Mouse (Mus musculus) cerebellum, postnatal 10 days (tissue): Measurements from ENCODE around the gene Etfa.

Source experiments
- DNase-seq, 2 experiments: peaks; one replicate each; pipeline ENCODE4 v3.0.0; 2021; ENCODE audit warnings: mixed read lengths in 2 of 2

Etfa gene

DNA sequence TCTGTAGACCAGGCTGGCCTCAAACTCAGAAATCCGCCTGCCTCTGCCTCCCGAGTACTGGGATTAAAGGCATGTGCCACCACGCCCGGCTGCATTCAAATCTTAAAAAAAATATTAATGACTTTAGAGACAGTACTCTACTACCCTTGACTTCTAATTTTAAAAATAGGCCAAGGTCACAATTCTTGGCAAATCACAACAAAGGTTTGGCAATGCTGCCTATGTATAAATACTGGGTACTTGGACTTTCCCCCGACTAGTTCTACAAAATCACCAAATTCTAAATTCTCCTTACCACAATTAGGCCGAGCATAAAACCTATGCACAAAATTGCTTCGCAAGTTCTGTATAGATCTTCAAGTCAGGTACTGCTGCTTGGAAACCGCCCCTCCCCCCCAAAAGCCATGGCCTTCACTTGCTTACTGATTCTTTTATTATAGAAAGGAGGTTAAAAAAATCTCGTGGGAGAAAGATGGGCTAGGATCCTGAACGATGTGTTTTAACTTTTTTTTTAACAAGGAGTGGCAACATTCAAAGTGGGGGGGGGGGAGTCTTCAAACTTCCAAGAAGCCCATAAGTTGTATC is 1.3 kb downstream of the Etfa start:
- DNase-seq = peak; percentile 21 to 23

DNA sequence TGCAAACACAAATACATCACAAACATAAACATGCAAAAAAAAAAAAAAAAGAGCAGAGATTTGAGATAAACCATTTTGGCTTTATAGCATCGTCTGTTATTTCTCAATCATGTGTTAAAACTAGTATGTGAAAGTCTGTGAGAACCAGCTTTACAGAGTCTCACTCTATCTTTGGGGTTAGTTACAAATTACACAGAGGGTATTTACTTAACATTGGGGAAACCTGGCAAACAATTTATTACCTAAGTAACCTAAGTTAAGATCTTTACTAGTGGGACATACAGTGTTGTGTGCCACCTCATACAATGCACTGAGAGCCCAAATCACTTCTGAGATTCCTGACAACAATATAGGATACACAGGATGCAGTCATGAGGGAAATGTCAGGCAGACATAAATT is 2.3 kb downstream of the Etfa start:
- no peak for DNase-seq

DNA sequence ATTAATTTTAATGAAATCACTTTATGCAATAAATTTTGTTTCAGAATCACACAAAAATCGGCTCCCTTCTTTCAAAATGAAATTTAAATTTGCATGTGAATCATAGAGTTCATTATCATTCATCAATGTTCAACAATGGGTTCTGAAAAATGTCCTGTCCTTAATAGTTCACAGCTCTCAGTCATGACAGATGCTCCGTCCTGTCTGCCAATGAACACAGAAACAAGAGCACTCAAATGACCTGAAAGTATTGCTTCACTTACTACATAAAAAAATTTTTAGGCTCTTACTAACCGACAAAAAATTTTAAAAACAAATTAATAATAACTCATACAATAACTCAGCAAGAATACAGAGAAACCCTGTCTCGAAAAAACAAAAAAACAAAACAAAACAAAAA is 3.3 kb downstream of the Etfa start:
- no peak for DNase-seq

DNA sequence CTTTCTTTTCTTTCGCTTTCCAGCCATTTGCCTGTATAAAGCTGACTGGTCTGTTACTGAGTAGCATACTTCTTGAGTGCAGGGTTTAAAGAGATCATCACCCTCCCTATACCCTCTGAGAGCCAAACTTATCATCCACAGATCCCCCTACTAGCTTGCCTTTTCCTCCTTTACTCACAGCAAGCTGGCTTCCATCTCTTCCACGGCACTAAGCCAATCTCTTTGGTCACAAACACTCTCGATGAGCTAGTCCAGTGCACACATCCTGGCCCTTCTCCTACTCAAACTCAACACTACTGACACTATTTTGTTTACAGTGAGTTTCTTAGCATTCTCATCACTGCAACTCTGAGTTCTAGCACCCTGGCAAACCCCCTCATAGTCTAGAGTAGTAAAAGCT is 4.1 kb downstream of the Etfa start:
- DNase-seq = peak; percentile 15 to 28

DNA sequence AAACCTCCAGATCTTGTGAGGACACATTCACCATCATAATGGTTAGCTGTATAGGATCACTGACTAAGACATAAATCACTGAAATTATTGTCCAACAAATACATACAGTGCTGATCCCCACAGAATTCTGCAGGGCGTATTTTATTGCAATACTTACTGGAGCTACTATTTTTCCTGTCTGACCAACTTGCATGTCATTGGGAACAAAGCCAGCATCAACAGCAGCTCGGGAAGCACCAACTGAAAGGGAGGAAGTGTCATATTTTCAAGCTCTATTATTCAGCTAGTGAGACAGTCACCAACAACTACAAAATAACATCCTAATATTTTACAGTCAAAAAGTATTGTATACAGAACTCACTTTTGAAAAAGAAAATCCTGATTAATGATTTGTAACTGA is 29.9 kb downstream of the Etfa start:
- DNase-seq = no peak

DNA sequence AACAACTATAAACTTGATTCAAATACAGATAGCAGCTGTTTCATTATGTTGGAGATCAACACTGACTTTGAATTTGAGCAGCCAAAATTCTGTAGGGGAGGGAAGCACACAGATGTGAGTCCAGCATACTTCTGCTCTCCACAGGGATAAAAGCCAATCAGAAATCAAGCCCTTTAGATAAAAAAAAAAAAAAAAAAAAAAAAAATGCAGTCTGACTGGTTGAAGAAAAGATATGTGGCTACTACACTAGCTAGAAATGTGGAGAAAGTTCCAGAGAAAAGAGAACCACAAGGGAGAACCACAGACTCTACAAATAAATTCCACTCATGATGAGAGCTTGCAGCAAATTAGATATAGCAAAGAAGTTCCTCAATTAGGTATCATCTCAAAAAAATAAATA is 33.3 kb downstream of the Etfa start:
- DNase-seq = no peak

DNA sequence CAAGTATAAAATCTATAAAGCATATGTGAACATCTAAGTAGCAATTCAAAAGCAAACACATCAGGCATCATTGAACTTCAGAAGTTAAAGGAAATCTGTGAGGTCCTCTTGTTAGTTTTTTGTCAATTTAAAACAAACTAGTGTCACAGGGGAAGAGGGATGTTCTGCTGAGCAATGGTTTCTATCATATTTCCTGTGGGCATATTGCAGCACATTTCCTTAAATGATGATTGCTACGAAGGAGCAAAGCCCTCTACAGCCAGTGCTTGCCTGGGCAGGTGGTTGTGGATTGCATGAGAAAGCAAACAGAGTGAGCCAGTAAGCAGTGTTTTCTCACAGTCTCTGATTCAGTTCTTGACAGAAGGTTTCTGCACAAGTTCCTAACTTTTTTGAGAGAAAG is 36.0 kb downstream of the Etfa start:
- DNase-seq = no peak

DNA sequence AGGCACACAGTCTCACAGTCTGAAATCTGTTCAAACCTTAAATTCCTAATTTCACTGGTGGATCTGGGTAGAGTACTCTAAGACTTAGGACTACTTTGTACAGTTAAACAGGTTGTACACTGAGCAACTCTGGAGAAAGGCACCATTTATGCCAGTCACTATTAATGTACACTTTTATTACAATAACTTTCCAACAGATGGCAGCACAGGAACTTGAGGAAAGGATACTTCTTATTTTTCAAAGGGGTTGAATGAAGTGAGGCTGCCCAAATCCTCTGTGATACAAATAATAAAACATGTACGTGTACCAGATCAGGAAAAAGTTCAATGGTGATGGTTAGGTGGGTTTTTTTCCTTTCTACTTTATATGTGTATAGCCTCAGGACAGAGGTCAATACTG is 43.6 kb downstream of the Etfa start:
- peak in 1 of 2 experiments; percentile 48 for DNase-seq

DNA sequence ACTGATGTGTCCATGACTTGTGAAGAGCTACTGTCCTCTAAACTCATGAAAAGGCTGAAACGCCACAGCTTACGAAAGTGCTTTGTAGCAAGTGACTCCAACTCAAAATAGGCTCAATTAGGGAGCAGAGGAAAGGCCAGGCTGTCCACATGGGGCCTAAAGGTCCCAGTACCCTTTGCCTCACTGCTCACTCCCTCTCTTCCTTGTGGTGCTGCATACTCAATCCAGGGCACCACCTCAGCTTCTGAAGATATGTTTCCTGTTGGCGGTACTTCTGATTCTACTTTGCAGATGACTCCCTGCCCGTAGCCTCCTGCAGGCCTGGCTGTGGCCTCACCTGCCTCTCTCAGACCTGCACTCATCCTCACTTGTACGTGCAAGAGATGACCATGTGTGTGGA is 58.7 kb downstream of the Etfa start:
- no peak for DNase-seq

DNA sequence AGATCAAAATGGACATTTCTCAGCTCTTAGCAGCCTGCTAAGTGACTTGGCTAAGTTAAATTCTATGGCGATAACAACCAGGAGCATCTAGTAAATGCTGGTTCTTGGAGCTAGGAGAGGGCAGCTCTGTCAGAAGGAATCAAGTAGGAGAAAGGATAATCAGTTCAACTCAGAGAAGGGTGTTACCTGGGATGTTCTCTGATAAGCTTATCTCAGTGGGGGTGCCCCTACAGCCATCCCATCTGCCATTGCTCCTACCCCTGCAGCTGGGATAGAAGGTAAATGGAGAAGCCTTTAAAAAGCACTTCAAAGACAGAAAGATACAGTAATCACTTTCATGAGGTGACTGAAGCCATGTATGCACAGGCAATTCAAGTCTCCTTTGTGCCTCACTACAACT is 59.1 kb downstream of the Etfa start:
- DNase-seq = no peak

DNA sequence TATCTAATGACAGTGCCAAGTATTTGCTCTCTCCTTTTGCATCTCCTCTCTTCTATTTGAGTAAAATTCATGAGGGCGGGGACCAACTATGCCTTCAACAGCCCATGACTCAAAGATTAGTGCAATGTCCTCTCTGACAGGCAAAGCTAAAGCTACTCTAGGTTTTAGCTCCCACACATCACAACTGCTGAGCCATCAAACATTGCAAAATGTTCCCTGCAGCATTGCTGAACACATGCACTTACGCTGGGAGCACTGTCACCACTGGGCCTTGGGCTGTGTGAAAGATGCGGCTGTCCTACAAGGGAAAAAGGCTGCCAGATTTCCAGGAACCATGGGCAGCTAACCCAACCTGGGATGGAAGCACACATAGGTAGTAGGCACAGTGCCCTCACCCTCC is 60.6 kb downstream of the Etfa start:
- no peak for DNase-seq

DNA sequence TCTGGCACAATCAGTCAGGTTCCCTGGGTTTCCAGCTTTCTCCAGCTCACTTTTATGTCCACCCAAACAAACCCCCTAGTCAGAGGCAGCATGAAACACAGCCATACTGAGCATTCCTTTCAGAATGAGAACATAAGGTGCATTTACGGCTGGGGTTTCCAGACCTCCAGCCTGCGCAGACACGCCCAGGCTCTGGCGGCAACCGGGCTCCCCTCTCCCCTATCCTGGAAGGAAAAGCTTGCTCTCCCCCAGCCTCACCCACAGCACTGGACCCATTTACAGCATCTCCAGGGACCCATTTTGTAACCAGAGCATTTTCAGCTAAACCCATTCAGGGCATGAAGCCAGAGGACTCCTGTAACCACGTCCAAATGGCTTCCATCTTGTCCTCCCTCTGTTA is 62.0 kb downstream of the Etfa start:
- DNase-seq = no peak

DNA sequence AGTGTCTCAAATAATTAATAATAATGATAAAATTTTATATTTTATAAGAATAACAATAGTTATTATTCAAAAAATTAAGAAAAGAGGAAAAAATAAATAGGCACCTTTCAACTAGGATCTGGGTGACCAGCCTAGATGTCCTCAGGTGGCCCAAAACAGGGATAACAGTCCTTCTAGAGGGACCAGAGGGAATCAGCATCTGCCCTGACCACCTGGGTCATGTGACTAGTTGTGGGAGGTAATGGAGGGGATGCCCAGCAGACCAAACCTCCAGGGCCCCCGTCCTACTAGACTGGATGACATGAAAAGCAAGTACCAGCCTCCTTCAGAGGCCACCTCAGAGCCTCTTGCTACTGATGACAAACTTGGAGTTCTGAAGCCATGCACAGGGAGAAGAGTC is 62.9 kb downstream of the Etfa start:
- DNase-seq = no peak

DNA sequence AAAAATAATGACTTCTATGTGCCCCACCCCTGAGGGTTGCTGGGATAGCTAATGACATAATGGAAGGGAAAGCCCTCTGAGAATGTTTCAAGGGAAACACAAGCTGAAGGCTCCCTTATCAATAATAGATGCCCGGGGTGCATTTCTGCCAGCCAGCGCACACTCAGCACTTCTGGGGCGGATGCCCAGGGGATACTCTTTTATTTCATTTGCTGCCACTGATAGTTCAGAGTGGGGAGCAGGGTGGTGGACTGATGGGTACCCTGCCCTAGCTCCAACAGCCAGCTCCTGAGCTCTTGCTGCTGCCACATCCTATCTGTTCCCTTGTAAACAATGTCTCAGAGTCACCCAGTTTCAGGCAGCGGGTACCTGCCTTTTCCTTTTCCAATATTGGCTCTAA is 64.5 kb downstream of the Etfa start:
- DNase-seq = no peak

DNA sequence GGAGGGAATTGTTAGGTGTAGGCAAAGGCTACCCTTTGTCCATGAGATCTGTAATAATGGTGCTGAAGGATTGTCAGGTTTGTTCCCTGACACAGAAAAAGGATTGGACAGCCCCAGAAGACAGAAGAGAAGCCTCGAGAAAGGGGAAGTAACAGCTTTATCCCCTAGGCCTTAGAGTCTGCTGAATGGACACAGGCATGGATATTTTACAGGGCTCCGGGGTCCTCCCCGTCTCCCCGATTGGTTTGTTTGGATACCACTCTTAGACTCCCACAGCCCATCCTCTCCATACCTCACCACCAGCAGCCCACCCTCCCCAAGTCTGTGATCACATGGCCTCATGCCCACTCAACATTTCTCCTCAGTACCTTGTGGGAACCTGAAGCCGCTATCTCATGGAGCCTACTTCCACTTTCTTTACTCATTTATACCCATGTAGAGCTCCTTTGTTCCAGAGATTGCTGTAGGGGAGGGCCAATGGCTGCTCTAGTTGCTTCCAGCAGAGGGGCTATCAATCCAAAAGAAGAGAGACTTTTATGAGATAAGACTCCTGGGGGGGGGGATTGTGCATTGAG is 72.8 kb downstream of the Etfa start:
- peak in 1 of 2 experiments; percentile 2 for DNase-seq

DNA sequence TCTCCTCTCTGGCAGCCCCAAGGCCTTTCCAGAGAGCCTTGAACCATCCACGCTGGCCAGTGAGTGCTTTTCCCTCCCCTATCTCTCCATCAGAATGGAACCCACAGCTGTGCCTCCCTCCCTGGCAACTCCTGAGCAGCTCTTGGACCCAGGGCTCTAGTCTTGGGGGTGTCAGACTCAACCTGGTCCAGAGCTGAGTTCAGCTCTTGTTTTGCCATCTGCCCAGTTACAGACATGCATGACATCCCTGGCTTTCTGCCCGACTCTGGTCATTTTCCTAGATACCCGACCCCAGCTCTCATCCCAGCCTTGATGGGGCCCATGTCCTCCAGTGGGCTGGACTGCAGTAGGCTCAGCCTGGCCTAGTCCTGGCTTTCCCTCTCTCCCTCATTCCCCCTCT is 73.6 kb downstream of the Etfa start:
- DNase-seq = peak; percentile 62 to 64

DNA sequence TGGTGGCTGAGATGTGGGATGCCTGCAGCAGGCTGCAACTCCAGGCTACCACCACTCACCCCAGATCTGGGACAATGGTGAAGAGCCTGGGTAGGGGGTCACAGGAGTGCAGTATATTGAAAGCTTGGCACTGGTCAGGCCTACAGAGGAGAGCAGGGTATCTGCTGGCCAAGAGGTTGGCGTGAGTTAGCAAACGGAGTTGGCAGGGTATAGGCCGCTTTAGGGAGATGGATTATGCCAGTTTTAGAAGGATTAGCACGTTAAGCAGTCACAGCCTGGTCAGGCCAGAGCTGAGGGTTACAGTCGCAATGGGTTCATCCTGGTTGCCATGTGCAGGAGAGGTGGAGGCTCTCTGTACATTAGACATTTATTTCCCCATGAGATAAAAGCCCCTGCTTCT is 78.2 kb downstream of the Etfa start:
- peak; percentile 42 to 54 for DNase-seq

DNA sequence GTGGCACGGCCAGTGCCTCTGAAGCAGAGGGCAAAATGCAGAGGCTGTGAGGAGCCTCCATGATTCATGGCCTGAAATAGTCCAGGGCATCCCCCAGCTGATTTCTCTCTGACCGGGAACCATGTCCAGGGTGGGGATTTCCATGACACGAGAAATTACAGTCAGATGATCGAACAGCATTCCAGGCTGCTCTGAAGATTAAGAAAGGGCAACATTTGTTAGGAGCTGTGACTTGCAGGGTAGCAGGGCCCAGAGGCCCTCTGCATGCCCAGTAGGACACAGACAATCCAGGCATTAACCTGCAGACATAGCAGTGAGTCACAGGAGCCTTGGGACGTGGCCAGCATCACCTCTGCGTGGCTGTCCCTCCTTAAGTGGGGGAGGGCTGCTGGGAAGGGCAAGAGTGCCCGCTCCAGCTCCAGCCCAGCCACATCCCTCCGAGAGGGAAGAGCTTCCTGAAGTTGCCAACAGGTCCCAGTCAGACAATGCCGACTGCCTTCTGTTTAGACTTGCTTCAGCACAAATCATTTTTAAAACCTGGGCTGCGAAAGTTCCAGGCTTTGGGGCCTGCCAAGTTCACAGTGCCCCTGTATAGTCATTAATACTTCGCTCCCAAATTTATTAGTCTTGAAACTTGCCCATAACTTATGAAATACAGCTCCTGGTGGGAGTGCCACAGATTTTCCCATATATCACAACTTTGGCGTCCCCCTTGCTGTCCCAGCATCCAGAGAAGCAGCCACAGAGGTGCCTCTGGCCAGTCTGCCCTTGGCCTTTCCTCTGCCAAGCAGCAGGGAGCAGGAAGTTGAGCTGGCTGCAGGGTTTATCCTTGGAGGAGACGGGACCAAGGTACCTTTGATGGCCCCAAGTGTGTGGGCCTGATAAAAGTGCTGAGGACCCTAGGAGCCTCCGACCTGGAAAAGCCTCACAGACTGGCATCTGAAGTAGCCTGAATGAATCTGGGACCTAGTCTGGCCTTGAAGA is 79.4 kb downstream of the Etfa start:
- DNase-seq = no peak

DNA sequence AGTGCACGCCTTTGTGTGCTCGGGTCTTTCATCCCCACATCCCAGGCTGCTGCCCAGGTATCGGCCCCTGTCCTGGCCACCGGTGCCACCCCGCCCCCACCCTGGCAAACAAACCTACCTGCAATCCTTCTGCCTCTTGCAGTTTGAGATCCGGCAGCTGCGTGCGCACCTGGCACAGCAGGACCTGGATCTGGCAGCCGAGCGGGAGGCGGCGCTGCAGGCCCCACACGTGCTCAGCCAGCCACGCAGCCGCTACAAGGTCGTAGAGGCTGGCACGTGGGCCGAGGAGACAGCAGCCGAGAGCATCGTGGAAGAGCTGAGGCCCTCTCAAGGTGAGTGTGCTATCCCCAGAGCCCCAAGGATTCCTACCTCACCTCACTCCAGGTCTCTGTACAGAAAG is 81.9 kb downstream of the Etfa start:
- DNase-seq = peak in 1 of 2 experiments; percentile 37

DNA sequence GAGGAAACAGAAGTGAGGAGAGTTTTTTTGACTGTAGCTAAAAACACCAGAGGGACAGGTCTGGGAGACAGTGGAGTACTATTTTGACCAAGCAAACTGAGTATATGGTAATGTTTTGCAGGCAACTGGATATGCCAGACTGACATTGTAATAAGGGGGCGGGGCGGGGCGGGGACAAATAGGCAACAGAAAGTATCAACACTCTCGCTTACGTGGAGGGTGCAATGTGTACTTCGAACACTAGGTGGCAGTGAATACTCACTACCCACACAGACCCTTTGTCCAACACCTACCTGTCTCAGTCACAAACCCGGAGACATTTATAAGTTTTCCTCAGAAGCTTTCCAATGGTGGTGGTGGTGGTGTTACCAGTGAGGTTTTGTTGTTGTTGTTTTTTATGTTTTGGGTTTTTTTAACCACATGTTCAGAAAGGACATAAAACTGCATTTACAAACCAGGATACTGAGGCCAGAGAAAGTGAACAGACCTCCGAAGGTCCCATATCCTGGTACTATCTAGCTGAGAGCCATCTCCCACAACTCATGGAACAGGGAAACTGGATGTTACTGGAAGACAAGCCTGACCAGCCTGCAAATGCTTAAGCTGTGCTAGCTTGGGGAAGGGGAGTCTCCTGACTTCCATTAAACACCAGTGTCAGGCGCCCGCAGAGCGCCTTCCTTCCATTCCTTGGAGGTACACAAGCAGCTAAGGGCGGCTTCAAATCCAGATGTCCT is 82.6 kb downstream of the Etfa start:
- peak; percentile 82 to 87 for DNase-seq

DNA sequence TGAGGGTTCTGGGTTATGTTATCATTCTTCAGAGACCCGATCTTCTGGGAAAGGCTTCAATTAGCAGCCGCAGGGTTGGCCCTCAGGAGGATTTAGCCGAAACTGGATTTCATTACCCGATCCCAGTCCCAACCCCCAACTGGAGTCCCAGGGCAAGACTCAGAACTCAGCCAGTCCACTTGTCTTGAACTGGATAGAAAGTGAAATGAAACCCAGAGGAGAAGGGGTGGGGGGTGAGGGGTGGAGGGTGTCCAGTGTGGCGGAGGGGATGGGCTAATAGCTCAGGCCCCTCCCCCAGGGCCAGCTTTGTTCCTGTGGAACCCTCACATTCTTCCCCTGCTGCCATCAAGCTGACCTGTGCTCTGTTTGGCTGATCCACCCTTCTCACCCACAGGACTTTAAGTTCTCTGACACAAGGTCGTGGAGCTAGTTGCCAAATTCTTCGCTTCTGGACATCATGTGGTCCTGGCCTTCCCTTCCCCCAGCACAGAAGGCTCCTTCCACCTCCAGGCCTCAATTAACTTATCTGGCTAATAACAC is 86.7 kb downstream of the Etfa start:
- no peak for DNase-seq

DNA sequence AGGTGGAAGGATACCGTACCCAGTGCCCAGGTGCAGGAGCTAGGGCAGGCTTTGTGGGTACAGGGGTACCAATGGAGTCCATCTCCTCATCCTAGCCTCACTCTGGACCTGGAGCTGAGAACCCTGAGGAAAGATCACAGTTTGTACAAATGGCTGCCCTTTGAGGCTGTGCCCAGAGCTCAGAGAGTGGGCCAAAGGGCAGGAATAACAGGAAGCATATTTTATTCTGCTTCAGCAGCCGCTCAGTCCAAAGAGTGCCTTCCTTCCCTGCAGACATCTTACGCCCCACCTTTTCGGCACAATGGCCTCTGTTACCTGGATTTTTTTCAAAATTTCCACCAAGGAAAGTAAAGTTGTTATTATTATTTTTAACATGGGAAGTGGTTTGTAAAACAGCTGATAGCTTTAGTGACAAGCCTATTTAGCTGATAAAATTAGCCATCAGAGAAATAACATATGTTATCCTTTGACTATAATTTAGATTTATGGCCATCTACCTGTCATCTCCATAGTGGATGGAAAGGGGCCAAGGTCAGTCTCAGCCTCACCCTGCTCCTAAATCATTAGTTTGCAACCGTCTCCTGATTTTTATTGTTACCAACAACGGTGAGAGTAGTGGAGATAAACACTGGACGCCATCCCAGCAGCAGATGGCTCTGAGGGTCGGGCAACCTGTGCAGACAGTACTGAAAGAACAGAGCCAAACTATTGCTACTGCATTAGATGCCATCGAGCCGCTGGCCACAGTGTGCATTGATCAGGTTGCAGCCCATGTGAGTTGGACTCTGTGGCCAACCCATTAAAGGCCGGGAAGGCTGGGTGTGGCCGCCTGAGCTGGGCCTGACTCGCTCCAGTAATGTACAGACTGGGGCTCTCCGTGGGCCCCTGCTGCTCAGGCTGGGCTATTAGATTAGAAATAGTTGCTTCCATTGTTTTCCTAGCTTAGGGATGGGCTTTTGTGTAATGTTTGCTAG is 88.3 kb downstream of the Etfa start:
- peak; percentile 74 to 79 for DNase-seq
